Mouse (Mus musculus) fibroblast of lung, adult 2 months (primary cell): ENCODE data around the gene Olfr478.
"Not testable (repeated sequence)": the region's sequence is repeated elsewhere in the genome, so short reads cannot be mapped to it uniquely, and the experiment has no call there.

Source experiments
- DNase-seq: peaks from one replicate; pipeline ENCODE4 v3.0.0-alpha.2; 2011; ENCODE audit warnings: low read depth

Gene Olfr478

GRCm38 (mm10) chr7:108033889-108034288, at the start of gene Olfr478:
Gene Olfr478 (minus strand): TSS chr7:108033989.
- no peak for DNase-seq

- DNase-seq = no peak
These were observed 45.8 kb upstream of the Olfr478 start, which contains the start of gene Olfr481 for GRCm38 (mm10) chr7:108079555-108079954. Gene Olfr481 (plus strand): TSS chr7:108079855.

- no peak for DNase-seq
These were observed 33.5 kb upstream of the Olfr478 start, which contains the start of gene Olfr480 for GRCm38 (mm10) chr7:108067246-108067645. Gene Olfr480 (minus strand): TSS chr7:108067346.

- DNase-seq = no peak
These were observed 16.6 kb upstream of the Olfr478 start, which contains the start of gene Olfr479 for GRCm38 (mm10) chr7:108050393-108050792. Gene Olfr479 (plus strand): TSS chr7:108050693.

GRCm38 (mm10) chr7:108014256-108014655, 19.5 kb downstream of the Olfr478 start:
- DNase-seq = not testable (repeated sequence)

- no peak for DNase-seq
These were observed 47.4 kb downstream of the Olfr478 start, which contains the start of gene Olfr477 for GRCm38 (mm10) chr7:107986393-107986792. Gene Olfr477 (plus strand): TSS chr7:107986693.
